Mouse (Mus musculus): ENCODE measurements at regions not wholly inside any gene's neighbourhood (a gene's known extent, or its start where the extent isn't known, plus 50 kb on each side); places are given as distances from the start of the nearest gene placed in this dataset.

- TF ChIP-seq POLR2A (IDR thresholded peaks at IDR 0.05; ENCODE audit: low read depth, low read length) (no peak), CTCF (IDR thresholded peaks at IDR 0.05; ENCODE audit: borderline replicate concordance, insufficient read depth, low read length) (no peak)
Observed at GRCm38 (mm10) chr15:11725620-11726530, 181.2 kb downstream of the Npr3 start.
